Mouse (Mus musculus): ENCODE results near the gene Krt36. TPM values are rescaled to one million over a fixed set of nuclear protein-coding genes. Genes with fewer than 3 reads are reported as not detected.

Krt36 gene
- polyA plus RNA-seq, 1 experiment, result 0.50 TPM

DNA sequence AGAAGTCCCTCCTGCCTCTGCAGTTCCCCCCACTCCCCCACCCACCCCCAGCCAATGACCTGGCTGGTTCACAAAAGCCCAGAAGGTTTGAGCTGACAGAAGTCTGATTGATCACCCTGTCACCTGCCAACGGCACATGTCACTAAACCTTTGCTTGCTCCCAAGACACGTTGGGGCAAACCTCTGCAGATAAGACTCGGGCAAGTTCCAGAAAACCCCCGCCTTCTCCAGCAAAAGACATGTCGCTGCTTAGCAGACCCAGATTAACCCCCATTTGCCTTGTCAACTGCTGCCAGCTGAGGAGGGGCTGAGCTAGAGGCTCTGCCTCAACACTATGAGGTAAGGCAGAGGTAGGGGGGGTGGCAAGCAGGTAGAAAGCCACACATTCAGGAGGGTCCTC, 31.1 kb upstream of the Krt36 start:
- 31% methylated on average over 5 of the region's 5 CpGs for WGBS
- Histone ChIP-seq H3K4me3 (replicated peaks; ENCODE audit: extremely low read depth, low read depth, low read length) (no peak overlapping the region), H3K4me1 (ENCODE audit: control insufficient read depth, insufficient read depth, low read length) (no peaks in the 10 kb centered on the region)
- DNase-seq, result no peak
- TF ChIP-seq CTCF (IDR thresholded peaks at IDR 0.05; ENCODE audit: insufficient read depth, low read length) (no peak), POLR2A (IDR thresholded peaks at IDR 0.05; ENCODE audit: borderline replicate concordance, extremely low read depth, low read depth, low read length) (no peak)

- no peak for TF ChIP-seq CTCF (IDR thresholded peaks at IDR 0.05; ENCODE audit: insufficient read depth, low read length)
- TF ChIP-seq POLR2A (IDR thresholded peaks at IDR 0.05; ENCODE audit: borderline replicate concordance, extremely low read depth, low read depth, low read length), result no peak
- Histone ChIP-seq H3K4me3 (replicated peaks; ENCODE audit: extremely low read depth, low read depth, low read length) (no peak within 1 kb of the TSS), H3K4me1 (ENCODE audit: control insufficient read depth, insufficient read depth, low read length) (no peaks in the 10 kb centered on the region)
- DNase-seq, result no peak
- 53% methylated on average over 7 of the region's 7 CpGs for WGBS
These were observed 30.3 kb upstream of the Krt36 start, which contains the start of gene Krt15 for GRCm38 (mm10) chr11:100135731-100136130. Krt15 (minus strand) TSS chr11:100135928.

DNA sequence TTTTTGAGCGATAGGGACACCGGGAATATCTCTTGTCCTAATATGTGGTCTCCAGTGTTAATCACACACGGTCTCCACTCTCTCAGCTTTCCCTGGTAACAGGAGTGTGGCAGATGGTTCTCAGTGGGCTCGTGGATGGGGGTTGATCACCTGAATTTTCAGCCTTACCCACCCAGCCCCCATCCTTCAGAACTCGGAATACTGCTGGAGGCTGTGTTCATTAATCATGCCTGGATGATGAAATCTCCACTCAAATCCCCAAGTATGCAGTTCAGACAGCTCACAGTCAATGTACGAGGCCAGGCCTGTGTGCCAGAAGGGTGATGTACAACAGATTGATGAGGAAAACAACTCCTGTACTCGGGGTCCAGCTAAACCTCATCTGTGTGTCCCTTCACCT, 19.5 kb upstream of the Krt36 start:
- no peaks in the 10 kb centered on the region for H3K4me1 ChIP-seq (ENCODE audit: control insufficient read depth, insufficient read depth, low read length)
- 61% methylated on average over 7 of the region's 7 CpGs for WGBS
- TF ChIP-seq POLR2A (IDR thresholded peaks at IDR 0.05; ENCODE audit: borderline replicate concordance, extremely low read depth, low read depth, low read length), result no peak
- TF ChIP-seq CTCF (IDR thresholded peaks at IDR 0.05; ENCODE audit: insufficient read depth, low read length), result no peak
- DNase-seq, result no peak
- H3K4me3 ChIP-seq (replicated peaks; ENCODE audit: extremely low read depth, low read depth, low read length), result no peak overlapping the region

GRCm38 (mm10) chr11:100121466-100121865, 16.0 kb upstream of the Krt36 start, which contains the start of gene Krt13:
Krt13 (minus strand) TSS chr11:100121566.
- TF ChIP-seq CTCF (IDR thresholded peaks at IDR 0.05; ENCODE audit: insufficient read depth, low read length) (no peak), POLR2A (IDR thresholded peaks at IDR 0.05; ENCODE audit: borderline replicate concordance, extremely low read depth, low read depth, low read length) (no peak)
- DNase-seq, result no peak
- 56% methylated on average over 3 of the region's 3 CpGs for WGBS
- no peak within 1 kb of the TSS for H3K4me3 ChIP-seq (replicated peaks; ENCODE audit: extremely low read depth, low read depth, low read length)
- no peaks in the 10 kb centered on the region for H3K4me1 ChIP-seq (ENCODE audit: control insufficient read depth, insufficient read depth, low read length)

- no peaks in the 10 kb centered on the region for H3K4me1 ChIP-seq (ENCODE audit: control insufficient read depth, insufficient read depth, low read length)
- DNase-seq, result no peak
- no peak for TF ChIP-seq POLR2A (IDR thresholded peaks at IDR 0.05; ENCODE audit: borderline replicate concordance, extremely low read depth, low read depth, low read length)
- no peak for TF ChIP-seq CTCF (IDR thresholded peaks at IDR 0.05; ENCODE audit: insufficient read depth, low read length)
- 68% methylated on average over 5 of the region's 5 CpGs for WGBS
- no peak overlapping the region for H3K4me3 ChIP-seq (replicated peaks; ENCODE audit: extremely low read depth, low read depth, low read length)
These were observed 14.9 kb upstream of the Krt36 start for GRCm38 (mm10) chr11:100120331-100120730.

DNA sequence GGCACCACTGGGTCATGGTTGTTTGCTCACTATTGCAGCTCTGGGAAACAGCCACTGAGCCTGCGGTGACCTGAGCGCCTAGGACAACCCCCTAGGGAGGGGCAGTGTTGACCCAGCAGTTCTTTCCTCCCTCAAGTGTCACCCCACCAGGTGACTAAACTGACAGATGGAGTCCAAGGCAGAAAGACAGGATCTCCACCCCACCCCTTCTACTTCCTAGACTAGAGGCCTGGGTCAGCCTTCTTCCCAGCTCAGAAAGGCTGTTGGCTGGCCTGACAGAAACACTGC, 8.3 kb upstream of the Krt36 start:
- peak; percentile 13 for DNase-seq
- H3K4me1 ChIP-seq (ENCODE audit: control insufficient read depth, insufficient read depth, low read length), result 0 out of 2 replicates have a peak, but pooled peaks cover 2% of the 10 kb centered on the region
- WGBS, result 59% methylated on average over 2 of the region's 2 CpGs

DNA sequence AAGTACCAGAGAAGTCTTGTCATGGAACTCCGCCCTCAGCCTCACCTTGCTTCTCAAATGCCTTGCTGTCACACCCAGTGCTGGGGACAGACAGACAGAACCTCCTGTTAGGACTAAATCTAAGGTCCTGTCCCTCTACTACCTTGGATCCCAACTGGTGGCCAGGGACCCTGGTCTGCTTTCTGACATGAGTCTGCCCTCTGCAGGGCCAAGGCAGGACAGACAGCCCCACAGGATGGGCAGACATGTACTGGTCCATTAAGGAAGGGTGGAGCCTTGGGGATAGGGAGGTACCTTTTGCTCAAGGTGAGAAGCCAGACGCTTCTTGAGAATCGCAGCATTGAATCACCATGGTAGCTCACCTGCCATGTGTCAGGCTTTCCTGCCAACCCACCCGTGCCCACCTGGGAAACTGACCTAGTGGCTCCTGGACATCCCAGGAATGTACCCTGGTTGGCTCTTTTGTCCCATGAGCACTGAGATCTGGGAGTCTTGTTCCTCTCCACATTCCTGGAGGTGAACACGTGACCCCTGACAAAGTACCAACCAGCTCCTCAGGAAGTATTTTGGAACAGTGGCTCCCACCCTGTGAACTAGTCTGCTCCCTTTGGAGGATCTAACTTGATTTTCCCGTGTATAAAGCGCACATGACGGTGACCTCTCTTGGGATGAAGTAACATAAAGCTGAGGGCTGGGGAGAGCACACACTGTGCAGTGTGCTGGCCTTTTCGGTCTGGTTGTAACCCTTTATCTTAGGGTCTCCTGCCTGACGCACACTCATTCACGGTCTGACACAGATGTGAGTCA, 7.7 kb upstream of the Krt36 start:
- 0 out of 2 replicates have a peak, but pooled peaks cover 2% of the 10 kb centered on the region for H3K4me1 ChIP-seq (ENCODE audit: control insufficient read depth, insufficient read depth, low read length)
- 63% methylated on average over 11 of the region's 11 CpGs for WGBS
- TF ChIP-seq CTCF (IDR thresholded peaks at IDR 0.05; ENCODE audit: insufficient read depth, low read length) (no peak), POLR2A (IDR thresholded peaks at IDR 0.05; ENCODE audit: borderline replicate concordance, extremely low read depth, low read depth, low read length) (no peak)
- no peak for DNase-seq
- H3K4me3 ChIP-seq (replicated peaks; ENCODE audit: extremely low read depth, low read depth, low read length), result no peak overlapping the region

More for the DNA sequence above, 8.3 kb upstream of the Krt36 start:
- TF ChIP-seq POLR2A (IDR thresholded peaks at IDR 0.05; ENCODE audit: borderline replicate concordance, extremely low read depth, low read depth, low read length) (no peak), CTCF (IDR thresholded peaks at IDR 0.05; ENCODE audit: insufficient read depth, low read length) (no peak)
- no peak overlapping the region for H3K4me3 ChIP-seq (replicated peaks; ENCODE audit: extremely low read depth, low read depth, low read length)

- DNase-seq, result no peak
- H3K4me3 ChIP-seq (replicated peaks; ENCODE audit: extremely low read depth, low read depth, low read length), result no peak overlapping the region
- 54% methylated on average over 15 of the region's 15 CpGs for WGBS
- H3K4me1 ChIP-seq (ENCODE audit: control insufficient read depth, insufficient read depth, low read length), result no peaks in the 10 kb centered on the region
- TF ChIP-seq POLR2A (IDR thresholded peaks at IDR 0.05; ENCODE audit: borderline replicate concordance, extremely low read depth, low read depth, low read length) (no peak), CTCF (IDR thresholded peaks at IDR 0.05; ENCODE audit: insufficient read depth, low read length) (no peak)
These were observed 2.6 kb downstream of the Krt36 start for GRCm38 (mm10) chr11:100102693-100103429.

DNA sequence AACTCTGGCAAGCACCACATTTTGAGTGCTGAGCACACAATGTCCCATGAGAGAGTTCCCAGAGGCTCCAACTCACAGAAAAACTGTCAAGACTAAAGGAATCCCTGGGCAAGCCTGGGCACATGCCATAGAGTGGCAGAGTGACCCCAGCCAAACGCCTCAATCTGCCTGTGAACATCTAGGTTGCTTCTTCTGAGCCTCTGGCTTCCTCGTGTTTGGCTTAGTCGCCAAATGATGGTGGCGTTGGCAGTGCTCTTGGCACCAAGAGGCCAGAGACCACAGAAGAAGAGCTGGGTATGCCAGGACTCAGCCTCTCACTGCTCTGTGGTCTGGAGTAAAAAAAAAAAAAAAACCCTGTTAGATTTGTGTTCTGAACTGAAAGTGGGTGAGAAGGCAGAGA, 5.0 kb downstream of the Krt36 start:
- no peaks in the 10 kb centered on the region for H3K4me1 ChIP-seq (ENCODE audit: control insufficient read depth, insufficient read depth, low read length)
- H3K4me3 ChIP-seq (replicated peaks; ENCODE audit: extremely low read depth, low read depth, low read length), result no peak overlapping the region
- no peak for TF ChIP-seq CTCF (IDR thresholded peaks at IDR 0.05; ENCODE audit: insufficient read depth, low read length)
- TF ChIP-seq POLR2A (IDR thresholded peaks at IDR 0.05; ENCODE audit: borderline replicate concordance, extremely low read depth, low read depth, low read length), result no peak
- WGBS, result 74% methylated on average over 4 of the region's 4 CpGs
- no peak for DNase-seq

All from lung, adult 2 months (tissue).